Mouse (Mus musculus) adrenal gland, postnatal 14 days (tissue): ENCODE measurements around the gene Ddx41. TPM values are rescaled to one million over a fixed set of nuclear protein-coding genes. Genes with fewer than 3 reads are reported as not detected.
"Not testable (repeated sequence)": the region's sequence is repeated elsewhere in the genome, so short reads cannot be mapped to it uniquely, and the experiment has no call there.

Experiments used
- DNase-seq: peaks from one replicate; pipeline ENCODE4 v3.0.0; 2021; ENCODE audit warnings: mixed read lengths
- long read RNA-seq, 2 experiments: library from polyadenylated mRNA; stranded (forward); transcript quantifications; one replicate each; pipeline ENCODE4 v2.0.0; 2021
- total RNA-seq: library from RNA; stranded (reverse); gene quantifications from 2 replicates; pipeline ENCODE4 v1.2.3, GENCODE M21; 2021

Gene Ddx41
- total RNA-seq: 38.4 and 46.0 TPM in 2 replicates
- long read RNA-seq, experiment 1, transcript Ddx41-201 (17 exons, 2,205 nt): major isoform, 90 of 113 reads
- long read RNA-seq, experiment 1, partial matches to known transcripts: 3 of 113 reads
- long read RNA-seq, experiment 1, other reads (novel, unspliced or antisense): 20 of 113 reads
- long read RNA-seq, experiment 2, transcript Ddx41-201 (17 exons, 2,205 nt): major isoform, 50 of 68 reads
- long read RNA-seq, experiment 2, partial matches to known transcripts: 6 of 68 reads
- long read RNA-seq, experiment 2, other reads (novel, unspliced or antisense): 12 of 68 reads

DNA sequence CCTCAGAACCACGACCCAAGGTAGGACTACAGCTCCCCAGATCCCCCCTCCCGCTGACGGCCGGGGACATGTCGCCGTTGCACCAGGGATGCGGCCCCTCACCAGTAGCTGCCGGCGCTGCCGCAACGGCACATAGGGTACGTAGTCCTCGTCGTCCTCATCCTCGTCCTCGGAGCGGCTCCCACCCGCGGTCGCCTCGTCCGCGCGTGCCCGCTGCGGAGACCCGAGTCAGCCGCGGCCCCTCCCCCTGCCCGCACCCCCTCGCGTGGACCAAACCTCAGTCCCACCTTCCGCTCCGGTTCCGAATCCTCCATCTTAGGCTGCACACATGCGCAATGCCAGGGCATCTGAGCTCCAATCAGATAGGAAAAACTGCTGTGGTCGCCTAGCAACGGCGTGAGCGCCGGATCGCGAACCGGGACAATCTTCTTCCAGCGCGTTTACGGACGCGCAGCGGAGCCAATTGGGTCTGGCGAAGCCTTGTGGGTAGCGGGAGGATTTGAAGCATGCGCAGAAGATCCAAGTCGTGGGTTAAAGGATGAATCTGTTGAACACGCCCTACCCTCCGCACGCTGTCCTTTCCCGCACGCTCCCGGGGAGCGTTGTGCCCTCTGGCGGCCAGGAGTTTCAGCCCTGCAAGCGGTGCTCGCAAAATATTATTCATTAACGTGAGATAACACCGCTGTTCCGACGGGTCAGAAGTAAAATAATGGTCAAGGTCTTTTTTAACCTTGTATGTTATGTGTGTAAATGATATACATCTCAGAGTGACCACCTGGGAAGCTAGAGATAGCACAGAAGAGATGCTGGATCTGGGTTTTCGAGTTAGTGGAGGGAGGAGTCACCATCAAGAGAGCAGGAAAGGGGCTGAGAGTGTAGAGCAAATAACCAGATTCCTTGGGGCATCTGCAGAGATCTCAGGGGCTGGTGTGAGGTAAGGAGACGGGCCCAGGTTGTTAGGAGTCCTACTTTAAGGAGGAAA lies at the start of gene Ddx41:
TSS of gene Ddx41 (minus strand) at position 465 of the 982 bp plus-strand sequence.
- DNase-seq: peak; percentile 98

DNA sequence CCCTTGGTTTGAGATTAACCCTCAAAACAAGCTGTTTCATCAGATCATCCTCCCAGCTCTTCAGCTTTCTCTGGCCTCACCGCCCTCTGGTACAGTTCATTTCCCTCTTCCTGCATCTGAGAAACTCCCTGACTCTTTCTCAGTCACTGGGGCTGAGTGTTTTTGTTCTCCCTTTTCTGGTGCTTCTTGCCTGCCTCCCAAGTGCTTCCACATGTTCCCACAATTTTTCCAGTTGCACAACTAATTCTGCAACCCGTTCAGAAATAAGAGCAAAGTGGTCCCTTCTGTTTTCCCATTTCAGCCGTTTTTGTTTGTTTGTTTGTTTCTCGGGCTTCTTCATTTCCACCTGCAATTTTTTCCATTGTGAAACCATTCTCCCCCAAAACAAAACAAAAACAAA lies 41.6 kb upstream of the Ddx41 start:
- no peak for DNase-seq

DNA sequence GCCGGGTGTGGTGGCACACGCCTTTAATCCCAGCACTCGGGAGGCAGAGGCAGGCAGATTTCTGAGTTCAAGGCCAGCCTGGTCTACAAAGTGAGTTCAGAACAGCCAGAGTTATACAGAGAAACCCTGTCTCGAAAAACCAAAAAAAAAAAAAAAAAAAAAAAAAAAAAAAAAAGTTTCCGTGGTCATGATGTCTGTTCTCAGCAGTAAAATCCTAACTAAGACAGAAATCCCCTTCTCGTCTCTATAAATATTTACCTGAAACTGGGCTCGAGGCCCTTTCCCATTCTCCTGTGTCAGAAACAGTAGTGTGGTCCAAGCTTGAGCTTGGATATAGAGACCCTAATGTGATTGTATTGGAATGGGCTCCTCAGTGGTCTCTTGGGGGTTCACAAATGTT lies 40.4 kb upstream of the Ddx41 start:
- DNase-seq: not testable (repeated sequence)

DNA sequence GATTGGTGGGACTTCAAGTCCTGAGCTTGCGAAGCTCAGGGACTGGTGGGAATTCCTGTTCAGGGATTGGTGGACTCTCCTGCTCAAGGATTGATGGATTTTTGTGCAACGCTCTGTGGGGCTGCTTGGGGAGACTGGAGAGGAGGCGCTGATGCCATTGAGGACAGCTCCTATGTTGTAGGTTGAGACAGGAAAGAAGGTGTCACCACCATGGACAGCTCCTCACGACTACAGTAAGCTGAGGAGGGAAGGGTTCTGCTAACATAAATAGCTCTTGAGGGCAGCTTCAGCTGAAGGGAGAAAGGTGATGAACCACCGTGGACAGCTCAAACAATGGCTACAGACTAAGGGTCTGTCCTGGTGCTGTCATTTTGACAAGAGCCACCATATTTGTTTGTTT lies 39.5 kb upstream of the Ddx41 start:
- DNase-seq: no peak

DNA sequence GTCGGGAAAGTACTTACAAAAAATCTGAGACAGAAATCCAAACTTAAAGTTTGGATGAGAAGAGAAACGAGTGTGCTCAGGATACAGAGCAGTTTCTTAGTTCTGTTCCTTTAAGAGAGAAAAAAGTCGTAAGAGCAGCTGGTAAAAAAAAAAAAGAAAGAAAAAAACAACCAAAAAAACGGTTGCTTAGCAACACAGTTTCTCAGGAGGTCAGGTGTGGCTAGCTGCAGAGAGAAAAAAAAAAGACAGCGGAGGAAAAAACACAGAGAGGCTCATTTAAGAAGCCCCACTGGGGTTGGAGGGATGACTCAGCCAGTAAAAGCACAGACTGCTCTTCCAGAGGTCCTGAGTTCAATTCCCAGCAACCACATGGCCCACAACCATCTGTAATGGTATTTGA lies 37.9 kb upstream of the Ddx41 start:
- DNase-seq: no peak

DNA sequence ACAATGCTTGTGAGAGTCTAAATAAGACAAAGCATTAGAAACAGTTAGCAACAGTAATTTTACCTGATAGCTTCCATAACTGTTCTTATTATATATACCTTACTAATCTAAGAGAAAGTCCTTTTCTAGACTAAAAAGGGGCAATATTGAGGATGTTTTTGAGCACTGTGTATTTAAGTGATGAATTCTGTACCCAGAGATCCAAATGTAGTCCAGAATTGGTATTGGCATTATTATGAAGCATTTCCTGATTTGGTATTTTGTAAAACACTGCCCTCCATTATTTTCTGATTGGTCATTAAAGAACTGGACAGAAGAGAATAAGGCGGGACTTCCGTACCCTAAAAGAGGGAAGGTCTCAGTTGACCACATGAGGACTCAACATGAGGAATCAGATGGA lies 37.0 kb upstream of the Ddx41 start, which contains the start of gene Tmed9:
TSS of gene Tmed9 (plus strand) at position 301 of the 400 bp plus-strand sequence.
- DNase-seq: no peak

DNA sequence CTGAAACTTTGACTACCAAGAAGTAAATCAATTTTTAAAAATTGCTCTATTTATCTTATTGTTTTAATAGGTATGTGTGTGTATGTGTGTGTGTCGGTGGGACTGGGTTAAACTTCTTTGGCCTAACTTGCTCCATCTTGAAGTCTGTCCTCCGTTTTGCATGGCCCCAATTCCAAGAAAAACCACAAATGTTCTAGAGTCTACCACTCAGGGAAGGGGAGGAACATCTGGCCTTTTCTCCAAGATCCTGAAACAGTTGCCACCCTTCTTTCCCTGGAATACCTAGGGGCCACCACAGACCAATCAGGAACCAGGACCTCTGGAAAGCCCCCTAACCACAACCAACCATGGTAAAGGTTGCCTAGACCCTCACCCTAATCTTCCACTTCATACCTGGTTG lies 35.5 kb upstream of the Ddx41 start:
- DNase-seq: no peak

DNA sequence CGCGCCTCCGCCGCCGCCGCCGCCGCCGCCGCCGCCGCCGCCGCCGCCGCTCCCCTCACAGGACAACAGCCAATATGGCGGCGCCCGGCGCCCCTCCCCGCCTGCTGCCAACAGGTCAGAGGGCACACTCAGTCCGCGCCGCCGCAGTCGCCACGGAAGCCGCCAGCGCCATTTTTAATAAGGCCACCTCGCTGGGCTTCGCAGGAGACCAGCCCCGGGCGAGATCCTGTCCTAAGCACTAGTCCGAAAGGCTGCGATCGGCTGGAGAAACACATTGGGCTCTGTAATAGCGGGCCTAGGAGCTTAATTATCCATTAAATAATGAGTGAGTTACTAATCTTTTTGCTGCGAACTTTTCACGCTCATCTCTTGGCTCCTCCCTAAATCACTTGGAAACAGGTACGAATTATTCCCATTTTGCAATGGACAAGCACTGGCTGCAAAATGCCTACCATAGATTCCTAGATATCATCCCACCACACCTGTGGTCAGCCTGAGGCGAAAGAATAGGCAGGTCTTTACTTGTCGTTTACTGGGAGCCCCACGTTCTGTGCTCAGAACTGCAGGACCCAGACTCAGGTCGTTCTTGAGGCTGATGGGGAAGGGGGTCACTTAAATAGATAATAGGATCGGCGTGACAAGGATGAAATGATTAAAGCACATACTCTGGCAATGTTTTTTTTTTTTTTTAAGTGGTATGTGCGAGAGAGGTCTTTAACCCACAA lies 34.7 kb upstream of the Ddx41 start, which contains the start of gene Fam193b:
TSS of gene Fam193b (minus strand) at position 94 of the 725 bp plus-strand sequence.
- DNase-seq: peak; percentile 97

DNA sequence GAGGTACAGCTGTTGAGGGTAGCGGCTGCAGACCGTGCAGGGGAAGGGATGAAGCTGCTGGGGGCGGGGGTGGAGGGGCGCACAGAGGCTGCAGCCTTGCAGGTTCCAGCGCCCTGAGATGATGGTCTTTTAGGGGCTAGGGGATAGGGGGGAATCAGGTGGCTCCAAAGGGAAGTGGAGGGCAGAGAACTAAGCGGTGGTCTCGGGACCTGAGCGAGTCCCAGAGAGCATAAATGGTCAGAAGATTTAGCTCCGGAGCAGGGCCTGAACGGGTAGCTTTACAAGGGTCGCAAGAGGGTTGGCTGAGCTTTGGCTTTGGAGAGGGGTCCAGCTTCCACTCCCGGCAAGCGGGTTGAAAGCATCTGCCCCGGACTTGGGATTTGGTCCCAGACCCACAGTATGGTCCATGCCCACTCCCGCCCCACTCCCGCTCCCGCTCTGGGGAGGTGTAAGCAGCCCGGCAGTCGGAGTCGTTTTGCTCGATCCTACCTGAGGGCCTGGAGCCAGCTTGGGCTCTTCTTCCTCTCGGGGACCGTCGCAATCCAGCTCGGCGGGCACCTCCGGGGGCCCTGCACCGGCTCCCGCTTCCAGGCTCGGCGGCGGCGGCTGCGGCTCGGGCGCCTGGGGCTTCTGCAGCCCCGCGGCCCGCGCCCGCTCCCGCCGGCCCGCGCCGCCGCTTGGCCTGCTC lies 34.0 kb upstream of the Ddx41 start:
- DNase-seq: peak; percentile 64

DNA sequence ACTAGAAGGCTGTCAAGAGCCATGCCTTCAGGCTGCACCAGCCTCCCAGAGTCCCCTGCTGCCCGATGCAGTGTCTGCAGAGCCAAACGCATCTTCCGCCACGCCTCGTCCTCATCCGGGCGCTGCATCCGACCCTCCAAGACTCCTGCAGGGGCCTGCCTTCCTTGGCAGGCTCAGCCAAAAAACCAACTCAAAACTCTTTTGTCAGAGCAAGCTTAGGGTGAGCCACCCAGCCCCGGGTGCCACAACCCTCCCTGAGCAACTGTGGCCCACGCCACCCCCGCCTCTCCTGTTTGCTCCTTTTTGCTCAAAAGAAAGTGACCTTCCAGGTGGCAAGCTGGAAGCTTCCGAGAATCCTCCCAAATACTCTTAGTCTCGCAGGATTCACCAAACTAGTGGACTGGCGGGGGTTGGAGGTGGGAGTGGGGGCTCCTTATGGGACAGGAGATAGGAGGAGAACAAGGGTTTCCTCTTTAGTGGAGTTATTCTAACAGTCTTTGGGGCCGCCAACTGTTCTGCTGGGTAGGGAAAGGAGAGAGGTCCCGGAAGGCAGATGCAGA lies 33.3 kb upstream of the Ddx41 start:
- DNase-seq: peak; percentile 50

DNA sequence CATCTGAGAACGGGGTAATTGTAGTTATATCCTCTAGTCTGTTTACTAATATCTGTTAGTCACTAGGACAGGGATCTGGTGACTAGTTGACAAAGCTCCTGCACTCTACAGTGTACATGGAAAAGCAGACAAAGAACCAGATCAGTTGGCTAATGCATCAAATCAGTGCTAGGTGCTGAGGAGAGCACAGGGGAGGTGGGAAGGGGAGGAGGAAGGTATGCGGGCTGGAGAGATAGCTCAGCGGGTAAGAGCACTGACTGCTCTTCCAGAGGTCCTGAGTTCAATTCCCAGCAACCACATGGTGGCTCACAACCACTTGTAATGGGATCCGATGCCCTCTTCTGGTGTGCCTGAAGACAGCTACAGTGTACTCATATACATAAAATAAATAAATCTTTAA lies 32.1 kb upstream of the Ddx41 start:
- not testable (repeated sequence) for DNase-seq

DNA sequence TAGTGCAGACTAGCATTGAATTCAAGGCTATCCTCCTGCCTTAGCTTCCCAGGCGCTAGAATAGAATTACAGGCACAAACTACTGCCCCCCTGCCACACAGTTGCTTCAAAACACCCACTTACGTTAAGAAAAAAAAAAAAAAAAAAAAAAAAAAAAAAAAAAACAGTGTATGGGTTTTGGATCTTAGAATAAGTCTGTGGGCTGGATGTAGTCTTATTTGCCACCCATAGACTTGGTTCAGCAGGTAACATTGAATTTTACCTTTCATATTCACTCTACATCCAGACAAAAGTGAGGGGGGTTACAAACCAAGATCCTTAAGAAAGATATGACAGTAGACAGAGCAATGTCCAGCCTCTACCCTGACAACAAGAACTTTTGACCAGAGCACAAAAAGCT lies 31.5 kb upstream of the Ddx41 start:
- DNase-seq: no peak

DNA sequence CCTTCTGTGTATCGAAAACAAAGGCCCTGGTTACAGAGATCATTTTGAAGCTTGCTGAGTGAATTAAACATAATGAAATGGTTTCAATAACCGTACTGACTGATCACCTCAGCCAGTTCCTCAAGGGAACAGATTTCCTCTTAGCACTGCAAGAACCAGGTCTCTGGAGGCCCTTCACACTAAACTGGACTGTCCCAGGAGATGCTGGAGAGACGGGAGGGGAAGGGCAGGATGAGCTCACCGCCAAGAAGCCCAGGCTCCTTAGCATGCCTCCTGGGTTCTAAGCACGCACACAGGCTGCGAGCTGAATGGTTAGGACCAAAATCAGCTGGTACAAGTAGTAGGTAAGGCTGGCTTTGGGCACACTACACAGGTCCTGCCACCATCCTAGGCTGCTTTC lies 30.5 kb upstream of the Ddx41 start:
- no peak for DNase-seq

DNA sequence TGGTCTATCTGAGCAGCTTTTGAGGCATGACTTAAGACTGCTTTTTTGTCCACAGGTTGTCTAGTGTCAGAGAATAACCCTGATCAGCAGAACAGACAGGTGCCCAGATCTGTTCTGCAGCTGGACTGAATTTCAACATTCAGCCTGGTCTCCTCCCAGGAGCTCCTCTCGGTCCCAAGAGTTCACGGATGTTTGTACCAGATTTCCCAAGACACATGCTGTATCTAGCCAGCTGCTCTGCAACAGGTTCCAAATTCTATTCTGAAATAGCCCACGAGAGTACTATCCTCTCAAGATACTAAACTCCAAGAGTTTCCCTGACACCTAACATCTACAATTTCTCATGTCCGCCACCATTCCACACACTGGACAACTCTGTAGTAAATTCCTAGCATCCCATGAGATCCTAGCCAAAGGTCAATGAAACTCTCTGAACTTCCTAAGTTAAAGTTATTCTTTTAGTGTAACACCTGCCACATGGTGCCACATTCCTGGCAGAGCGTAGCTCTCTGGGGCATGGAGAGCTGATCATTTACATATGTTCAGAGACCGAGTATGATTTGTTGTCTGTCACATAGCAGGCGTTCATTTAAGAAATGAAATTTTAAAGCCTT lies 26.9 kb upstream of the Ddx41 start:
- DNase-seq: no peak

DNA sequence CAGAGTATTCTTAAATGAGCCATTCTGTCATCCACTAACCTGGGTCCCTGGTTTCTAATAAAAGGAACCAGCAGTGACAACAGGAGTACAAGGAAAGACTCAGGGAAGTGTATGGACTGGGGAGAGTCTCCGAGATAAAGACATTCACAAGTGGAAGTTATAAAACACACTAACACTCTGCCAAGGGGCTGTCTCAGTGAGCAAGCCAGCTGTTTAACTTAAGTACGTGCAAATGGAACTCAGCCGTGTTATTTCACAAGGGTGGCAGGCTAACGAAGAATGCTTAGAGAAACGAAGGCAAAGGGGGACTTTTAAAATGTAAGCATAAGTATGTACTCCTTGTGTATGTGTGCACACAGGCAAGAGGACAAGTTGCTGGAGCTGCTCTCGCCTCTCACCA lies 21.0 kb upstream of the Ddx41 start:
- no peak for DNase-seq

DNA sequence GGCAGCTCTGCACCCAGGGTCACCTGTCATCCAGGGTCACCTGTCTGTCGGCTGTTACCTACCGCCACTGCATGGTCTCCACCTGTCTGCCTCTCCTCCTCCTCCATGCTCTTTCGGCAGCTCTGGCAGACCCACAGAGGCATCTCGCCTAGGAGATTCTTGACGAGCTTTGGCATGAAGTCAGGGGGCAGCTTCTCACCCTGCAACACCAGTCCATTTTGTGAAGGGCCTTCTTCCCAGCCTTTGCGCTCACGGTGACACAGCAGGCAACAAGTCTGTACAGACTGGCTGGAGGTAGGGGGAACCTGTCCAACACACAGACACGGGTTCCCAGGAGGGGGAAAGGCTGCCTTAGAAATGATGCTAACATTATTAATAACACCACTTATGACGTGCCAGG lies 19.5 kb upstream of the Ddx41 start:
- no peak for DNase-seq

DNA sequence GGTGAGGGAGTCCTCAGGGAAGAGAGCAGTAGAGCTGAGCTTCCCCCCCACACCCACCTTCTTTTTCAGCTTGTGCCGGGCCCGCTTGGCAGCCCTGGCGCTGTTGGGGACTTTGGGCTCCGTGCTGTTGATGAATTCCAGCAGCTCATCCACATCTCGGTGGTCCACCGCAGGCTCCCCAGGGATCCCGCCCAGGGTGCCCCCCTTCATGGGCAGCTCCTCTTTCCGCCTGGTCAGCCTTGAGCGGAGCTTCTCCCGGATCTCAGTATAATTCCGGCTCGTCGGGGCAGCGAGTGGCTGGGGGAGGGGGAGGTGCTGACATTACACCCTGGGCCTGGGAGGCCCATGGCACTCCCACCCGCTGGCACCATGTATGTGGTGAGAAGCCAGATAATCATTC lies 12.6 kb upstream of the Ddx41 start:
- DNase-seq: peak; percentile 48

DNA sequence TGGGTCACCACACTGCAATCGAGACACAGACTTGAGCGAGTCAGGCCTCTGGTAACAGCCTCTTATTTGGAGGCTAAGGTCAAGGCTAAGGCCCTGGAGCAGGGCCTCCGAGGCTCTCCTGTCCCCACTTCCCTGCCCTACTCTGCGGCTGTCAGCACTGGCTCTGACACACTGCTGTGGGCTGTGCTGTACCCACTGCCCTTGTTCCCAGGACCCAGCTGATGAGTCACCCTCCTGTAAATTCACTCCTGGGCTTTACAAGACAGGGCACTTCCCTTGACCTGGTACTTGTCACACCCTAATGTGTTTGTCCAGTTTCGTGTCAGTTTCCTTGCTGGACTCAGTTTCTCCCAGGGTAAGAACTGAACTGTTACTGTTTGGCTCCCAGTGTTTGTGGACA lies 12.0 kb upstream of the Ddx41 start:
- peak; percentile 71 for DNase-seq

DNA sequence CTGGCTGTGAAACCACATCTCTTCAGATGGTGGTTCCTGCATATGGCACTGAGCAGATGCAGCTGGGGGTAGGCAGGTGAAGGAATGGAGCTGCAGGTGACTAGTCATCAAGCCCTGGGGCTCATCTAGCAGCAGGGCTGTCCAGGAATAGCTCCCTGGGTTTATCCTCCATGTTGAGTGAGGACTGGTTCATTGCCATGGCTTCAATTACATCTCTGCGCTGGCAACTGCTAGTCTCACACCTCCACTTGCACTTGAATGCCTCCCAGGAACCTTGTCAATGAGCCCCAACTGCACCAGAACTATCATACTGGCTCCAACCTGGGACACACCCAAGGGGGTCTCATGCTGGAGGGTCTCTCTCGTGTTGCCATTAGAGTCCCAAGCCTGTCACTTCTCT lies 11.5 kb upstream of the Ddx41 start:
- no peak for DNase-seq

DNA sequence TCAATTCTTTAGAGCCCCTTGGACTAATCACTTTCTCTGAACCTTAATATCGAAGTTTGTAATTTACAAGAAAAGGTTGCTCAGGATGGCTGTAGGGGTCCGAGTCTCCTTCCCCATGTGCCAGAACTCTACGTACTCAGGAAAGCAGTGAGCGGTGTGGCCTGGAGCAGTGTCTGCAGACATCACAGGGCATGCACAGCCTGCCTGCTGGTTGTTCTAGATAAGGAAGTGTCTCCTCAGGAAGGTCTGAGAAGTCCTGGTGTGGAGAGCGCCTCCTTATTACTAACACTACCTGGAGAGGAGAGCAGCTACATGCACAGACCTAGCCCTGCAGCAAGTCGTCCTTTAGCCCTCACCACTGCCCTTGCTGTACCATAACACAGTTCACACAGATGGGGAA lies 8.3 kb upstream of the Ddx41 start:
- no peak for DNase-seq

DNA sequence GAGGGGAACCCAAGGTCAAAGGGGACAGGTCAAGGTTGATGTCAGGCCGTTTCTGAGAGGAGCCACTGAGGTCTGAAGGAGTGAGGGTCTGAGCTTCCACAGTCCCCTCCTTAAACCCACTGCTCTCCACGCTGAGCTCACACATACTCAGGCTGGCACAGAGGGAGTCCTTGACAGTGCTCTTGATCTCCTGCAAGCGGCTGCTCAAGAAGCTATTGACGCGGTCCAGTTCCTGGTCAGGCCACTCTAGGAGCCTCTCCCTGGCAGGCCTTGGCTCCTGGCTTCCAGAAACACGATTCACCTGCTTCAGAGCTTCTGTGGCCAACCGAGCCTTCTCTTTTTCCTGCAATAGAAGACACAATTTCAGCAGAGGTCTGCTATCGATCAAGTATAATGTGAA lies 7.0 kb upstream of the Ddx41 start:
- no peak for DNase-seq
